Mouse (Mus musculus): ENCODE results near the gene Uvrag.
A peak's percentile ranks its signal among the peaks of the same experiment; 100 is the strongest.

Gene Uvrag

DNA sequence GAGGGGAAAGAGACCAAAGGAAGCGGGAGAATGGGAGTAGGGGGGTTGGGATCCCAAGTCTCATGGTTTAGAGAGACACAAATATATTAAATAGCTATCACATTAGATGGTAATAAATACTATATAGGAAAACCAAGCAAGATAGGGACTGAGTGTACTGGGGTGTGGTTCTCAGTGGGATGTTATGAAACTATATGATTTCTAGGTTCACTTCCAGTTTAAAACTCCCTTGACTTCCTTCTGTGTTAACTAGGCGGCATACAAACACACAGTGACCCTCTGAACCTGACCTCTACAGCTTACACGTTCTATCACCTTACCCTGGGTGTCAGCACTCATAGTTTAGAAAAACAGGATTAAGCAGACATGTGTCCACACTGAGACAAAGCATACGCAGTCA lies 126.3 kb downstream of the Uvrag start:
- DNase-seq, result no peak

DNA sequence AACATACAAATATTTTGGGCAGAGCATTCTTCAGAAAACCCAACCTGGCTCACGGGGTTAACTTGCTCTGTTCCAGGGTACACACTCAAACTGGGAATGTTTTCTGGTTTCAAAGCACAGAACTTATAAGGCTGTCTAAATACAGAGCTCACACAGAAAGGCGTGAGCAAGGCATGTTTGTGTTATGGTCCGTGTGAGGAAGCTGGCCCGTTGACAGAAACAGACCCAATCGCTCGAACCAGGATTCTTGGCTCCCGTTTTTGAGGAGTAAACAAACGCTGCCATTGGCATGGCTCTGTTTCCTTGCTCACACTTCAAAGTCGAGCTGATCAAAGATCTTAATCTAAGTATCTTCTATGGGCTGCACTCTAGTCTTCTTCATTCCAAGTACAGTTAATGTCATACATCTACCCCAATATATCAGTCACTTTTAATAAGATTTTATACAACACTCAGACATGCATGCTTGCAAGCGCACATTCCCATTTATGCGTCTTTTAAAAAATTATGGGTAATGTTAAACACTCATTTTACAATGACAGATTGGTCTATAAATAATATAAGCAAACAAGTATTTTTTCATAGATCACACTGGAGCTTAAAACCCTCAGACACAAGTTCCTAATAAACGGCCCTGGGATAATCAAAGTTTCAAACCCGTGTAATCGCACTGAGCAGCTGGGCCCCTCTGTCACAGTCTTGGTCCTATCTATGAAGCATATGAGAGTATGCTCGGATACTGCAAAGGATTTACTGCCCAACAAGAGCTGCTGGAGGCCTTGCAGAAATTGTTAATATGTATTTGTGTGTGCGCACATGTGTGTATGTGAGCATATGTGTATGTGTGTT lies 133.2 kb downstream of the Uvrag start:
- no peak for DNase-seq

DNA sequence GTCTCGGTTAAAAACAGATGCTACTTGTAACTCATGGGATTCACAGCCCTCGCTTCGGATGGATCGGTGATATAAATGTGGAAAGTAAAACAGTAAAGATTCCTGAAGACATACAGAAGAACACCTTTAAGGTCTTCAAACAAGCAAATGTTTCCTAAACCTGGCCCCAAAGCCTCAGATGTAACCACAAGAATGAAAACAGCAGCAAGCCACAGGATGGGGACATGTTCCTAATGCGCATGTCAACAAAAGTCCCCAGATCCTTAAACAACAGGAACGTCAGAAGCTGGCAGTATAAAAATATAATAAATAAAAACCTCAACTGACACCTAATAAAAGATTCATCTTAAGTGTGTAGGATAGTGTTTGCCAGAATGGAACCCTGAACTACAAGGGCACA lies 137.7 kb downstream of the Uvrag start:
- no peak for DNase-seq

DNA sequence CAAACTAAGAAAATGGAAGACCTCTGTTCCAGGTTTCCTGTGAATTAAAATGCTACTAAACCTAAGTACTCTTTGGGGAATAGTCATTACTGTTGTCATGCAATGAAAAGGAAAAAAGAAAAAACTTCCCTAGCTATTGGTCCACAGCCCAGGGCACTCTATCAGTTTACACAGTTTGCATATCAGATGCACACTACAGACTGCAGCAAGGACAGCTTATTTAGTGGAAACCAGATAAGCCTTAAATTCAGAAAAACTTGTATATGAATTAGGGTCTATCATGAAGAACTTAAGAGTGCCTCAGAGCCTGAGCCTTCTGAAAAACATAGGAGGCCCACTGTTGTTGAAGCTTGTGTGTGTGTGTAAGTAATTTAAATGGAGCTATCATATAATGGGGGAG lies 142.2 kb downstream of the Uvrag start:
- no peak for DNase-seq

DNA sequence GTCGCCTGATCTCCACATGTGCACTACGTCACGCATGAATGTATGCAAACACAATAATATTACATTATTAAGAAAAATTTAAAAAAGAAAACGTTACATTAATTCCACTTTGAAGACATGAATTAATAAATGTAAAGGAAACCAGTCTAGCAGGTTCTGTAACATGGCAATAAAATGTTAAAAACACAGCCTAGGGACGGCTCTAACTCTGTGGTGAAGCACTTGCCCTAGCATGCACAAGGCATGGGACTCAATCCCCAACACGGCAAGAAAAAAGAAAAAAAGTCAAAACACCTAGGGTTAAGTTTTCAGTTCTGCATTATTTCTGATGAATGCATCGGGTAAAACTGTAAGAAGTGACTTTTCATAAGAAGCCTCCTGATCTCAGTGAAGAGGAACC lies 143.2 kb downstream of the Uvrag start:
- DNase-seq, result no peak

DNA sequence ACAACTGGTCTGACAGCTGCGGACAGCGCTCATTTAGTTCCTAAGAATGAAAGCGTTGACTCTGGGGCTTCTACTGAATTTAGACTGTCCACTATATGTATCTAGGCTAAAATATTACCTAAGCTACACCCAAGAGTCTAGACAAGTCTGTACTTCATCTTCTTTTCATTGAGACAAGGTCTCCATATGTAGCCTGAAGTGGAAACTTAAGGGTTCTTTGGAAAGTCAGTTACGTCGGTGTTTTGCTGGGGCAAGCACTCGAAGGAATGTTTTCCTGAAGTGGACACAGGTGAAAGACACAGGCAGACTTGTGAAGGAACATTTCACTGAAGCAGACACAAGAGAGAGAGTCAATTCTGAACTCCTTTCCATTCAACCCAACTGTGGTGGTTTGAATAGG lies 144.2 kb downstream of the Uvrag start:
- no peak for DNase-seq

DNA sequence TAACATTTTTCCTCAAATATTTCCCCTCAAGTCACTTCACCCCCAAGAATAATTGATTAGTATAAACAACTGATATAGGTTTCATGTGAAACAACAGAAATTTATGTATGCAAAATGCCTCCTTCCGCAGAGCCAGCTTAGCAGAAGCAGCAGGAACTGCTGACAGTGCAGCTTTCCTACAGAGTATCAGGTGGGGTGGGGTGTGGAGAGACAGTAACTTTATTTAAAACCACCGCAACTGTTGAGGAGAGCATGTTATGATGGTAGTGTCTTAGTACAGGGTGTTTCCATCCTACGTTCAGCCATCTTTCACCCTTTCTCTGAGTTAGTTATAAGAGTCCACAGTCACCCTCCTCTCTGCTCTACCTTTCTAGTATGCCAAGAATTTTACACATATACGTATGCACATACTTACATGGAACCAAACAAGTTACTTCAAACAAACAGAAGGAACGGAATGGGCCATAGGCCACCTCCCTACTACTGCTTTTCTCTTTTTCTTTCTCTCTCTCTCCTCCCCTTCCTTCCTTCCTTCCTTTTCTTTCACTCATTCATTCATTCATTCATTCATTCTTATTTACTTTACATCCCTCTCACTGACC lies 145.7 kb downstream of the Uvrag start:
- no peak for DNase-seq

DNA sequence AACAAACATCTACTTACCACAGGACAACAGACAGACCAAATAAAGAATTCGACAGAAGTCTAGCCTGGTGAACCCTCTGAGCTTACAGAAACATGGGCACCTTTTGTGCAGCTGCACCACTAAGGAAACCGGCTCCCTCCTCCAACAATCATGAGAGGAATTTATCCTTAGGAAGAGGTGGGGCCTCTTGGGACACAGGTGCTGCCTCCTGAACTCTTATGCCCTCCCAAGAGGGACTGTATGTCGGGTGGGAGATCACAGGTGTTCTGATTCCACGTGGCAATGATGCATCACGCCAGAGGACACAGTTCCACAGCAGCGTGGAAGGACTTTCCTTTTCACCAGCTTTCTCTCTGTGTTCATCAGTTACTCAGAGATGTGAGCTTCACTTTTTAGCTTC lies 146.8 kb downstream of the Uvrag start:
- DNase-seq, result no peak

DNA sequence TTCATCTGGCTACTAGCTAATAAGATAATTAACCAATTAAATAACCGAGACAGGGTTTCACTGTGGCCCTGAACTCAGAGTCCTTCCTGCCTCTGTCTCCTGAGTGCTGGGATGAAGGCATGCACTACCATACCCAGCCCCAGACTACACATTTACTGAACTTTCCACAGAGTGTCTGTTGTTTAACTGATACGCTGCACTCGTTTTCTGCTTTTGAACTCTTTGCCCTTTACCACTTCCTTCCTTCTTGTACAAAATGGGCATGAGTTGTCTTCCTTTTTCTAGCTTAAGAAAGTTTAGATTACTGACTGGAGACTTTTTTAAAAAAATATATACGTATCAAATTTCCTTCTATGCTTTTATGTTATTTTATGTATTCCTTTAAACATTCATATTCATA lies 147.5 kb downstream of the Uvrag start:
- DNase-seq, result no peak

DNA sequence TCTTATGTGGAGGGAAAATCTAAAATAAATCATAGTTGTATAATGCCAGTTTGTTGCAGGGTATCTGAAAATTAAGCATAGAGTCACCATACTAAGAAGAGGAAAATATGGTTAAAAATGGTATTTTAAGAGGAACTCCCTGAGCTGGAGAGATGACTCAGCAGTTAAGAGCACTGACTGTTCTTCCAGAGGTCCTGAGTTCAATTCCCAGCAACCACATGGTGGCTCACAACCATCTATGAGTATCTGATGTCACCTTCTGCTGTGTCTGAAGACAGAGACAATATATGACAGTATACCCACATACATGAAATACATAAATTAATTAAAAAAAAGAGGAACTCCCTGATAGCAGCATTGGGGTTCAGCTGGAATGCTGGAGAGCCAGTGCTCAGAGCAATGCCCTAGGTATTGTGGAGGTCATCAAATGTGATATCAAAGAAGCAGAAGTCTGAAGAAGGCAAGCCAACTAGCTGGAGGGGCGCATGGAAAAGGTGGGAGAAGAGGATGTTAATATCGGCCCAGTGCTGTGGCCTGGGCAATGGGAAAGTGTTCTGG lies 149.7 kb downstream of the Uvrag start:
- no peak for DNase-seq

DNA sequence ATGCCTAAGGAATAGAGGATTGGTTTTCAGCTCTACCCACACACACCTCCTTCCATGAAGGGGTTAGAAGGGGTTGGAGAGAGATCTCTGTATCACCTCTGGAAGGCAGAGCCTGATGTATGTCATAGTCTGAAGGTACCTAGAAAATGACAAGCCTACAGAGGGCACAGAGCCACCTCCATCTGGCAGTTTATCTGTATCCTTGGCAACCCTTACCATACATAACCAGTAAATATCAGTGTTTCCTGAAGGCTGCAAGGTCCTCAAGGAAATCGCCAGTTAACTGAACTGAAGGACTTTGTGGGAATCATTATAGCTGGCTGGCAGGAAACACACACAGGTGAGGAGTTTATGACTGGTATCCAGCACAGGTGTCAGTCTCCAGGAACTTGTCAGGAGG lies 150.4 kb downstream of the Uvrag start:
- no peak for DNase-seq

DNA sequence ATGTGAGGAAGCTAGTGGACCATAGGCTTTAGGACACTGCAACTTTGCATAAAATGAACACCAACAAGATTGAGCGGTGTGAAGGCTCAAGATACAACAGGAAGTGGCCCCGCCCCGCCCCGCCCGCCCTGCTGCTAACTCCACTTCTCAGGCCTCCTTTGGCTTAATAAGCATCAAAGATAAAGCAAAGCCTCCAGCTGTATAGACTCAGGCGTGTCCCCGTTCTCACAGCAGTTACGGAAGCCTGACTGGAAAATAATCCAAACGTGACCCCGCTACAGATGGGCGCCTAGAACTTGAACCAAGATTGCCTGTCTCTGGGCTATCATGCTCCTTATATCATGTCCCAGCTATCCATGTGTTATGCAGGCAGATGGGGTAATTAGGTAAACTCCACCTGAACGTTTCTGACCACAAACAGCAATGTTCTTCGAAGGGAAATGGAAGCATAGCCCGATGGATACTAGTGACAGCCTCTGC lies 153.9 kb downstream of the Uvrag start:
- DNase-seq, result no peak

DNA sequence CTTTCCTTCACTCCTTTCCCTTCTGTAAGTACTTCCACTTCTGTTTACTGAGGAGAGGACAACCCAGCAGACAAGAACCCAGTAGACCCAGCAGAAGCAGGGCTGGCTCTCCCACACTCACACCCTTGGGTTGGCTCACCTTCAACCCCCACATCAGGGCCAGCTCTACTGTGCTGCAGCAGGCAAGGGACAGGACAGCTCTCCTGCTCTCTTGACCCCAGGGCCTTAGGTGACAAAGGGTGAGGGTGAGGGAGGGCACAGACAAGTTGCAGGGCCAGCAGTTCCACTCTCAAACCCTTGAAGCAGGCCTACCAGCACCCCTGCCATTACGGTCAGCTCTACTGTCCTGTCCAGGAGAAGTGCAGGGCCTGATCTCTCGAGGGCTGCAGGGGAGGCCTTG lies 155.0 kb downstream of the Uvrag start:
- no peak for DNase-seq

DNA sequence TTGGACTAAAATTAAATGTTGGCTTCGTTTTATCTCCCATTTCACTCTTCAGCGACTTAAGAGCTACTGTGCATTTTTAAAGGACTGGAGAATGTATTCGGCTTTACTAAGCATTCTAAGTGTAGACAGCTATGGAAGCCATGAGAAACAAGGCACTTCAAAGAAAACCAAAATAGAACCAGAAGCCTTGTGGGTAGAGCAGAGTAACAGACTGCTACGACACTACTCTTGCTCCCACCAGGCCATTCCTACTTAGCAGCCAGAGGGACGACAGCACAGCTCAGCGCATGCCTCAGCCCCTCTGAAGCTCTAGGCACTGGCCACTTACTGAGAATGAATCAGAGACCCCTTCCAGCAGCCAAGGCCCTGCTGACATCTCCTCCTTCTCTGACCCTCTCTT lies 155.5 kb downstream of the Uvrag start:
- DNase-seq, result no peak

DNA sequence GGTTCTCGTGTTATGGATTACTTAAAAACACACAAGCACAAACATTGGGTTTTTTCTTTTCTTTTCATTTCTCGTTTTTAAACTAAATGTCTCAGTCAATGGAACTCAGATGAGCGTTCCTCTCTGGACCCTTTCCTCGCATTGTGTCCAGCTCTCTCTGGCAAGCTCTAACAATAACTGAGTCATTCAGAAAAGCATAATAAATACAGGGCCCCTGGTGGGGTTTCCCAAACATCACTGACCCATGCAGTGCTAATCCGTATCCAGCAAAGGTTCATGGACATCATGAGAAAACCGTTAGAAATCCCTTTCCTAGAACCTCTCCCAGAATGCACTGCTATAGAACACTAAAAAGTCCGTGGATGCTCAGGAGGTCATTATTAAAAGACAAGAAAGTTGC lies 156.6 kb downstream of the Uvrag start:
- no peak for DNase-seq

DNA sequence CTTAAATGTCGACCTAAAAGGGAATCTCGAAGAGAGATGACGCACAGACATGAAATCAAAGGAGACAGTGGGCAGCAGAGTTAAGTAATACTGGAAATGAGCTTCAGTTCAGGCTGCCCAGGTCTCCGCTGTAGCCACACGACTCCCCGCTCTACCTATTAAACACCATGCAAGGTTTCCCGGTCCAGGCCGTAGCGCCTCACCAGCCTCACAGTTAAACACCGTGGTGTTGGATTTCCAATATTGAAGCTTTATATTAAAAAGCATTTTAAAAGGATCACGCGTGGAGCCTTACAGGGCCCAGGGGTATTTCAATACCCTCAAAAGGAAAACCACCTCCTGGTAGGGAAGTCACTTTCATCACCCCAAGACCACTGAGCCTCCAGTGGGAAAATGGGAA lies 157.9 kb downstream of the Uvrag start:
- no peak for DNase-seq

DNA sequence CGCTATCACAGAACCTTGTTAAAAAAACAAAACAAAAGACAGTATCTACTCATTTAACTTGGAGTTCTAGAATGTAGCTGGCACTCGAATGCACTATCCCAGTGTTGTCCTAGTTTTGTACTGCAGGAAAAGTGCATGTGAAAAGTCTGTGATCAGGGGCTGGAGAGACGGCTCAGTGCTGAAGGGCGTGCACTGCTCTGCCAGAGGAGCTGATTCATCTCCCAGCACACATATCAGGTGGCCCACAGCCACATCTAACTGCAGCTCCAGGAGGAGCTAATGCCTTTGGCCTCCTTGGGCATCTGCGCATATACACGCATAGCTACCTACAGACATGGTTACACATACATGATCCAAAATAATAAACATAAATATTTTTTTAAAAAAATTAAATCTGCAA lies 159.5 kb downstream of the Uvrag start:
- no peak for DNase-seq

DNA sequence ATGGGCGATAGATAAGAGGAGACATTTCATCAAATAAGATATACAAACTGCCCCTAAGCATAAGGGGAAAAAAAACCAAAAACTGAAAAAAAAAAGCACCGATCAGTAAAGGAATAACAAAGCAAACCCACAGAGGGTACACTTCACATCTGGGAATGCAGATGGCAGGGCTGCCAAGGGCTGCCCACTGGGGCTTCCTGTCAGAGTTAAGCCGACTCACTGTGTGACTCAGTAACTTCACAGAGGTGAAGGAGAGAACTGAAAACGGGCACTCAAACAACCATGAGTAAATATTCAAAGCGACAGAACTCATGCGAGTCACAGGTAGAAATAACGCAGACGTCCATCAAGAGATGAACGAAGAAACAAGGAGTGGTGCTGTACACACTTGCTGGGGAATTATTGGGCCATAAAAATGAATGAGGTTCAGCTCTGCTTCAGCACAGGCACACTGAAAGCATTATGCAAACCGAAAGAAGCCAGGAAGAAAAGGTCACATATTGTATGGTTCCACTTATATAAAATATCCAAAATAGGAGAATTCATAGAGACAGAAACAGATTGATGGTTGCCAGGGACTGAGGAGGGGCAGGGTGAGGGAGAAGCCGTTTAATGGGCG lies 164.0 kb downstream of the Uvrag start:
- DNase-seq, result no peak

DNA sequence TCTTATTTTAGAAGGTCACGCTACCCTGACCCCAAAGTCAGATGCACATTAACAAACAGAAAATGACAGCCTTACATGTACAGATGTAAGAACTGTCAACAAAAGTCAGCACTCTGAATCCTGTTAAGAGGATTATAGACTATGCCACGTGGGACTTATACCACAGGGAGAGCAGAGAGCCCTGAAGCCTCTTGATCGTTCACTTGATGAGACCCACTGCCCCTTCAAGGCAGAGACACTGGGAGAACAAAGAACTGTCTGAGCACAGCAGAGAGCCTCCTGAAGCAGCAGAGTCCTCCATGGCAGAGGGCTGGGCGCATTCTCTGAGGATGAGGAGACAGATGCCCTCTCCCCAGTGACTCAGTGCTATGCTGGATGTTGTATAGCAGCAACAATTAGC lies 166.4 kb downstream of the Uvrag start:
- DNase-seq, result no peak

DNA sequence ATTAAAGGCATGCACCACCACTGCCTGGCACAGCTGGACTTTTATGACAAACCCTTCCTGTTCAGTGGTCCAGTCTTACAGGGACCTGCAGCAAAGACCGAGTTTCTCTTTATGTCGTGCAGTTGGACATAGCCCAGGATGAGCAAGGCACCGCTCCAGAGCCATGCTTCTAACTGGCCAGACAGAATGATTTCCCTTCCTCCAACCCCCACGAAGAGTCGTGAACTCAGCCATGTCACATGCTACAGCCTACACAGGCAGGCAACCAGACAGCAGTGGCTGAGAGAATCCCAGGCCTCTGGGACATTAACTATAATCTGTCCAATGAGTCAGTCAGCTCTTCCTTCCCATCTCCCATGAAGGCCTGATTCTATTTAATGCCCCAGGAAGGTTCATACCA lies 170.2 kb downstream of the Uvrag start:
- peak; percentile 8 for DNase-seq

DNA sequence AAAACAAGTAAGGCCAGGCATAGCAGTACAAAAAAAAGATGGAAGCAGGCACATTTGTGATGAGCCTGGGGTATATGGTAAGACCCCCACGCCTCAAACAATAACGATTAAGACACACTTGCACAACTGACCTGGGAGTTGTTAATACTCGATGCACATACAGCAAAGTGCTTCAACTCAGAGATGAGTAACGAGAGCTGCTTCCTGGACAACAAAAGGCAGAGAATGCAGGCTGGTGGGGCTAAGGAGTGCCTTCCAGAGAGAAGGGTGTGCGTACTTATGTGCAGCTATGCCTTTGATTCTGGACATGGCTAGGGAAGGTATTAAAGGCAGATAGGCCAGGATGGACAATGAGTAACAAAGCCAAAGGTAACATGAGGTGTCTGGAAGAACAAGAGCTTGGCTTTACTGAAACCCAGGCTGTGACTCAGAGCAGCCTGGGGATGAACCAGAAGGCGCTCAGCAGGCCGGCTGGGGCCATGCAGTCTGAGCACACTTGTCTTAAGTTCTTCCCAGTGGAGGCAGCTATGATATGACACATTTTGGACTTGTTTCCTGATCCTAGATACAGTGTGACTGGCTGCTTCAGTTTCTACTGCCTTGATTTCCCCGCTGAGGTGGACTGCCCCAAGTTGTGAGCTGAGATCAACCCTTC lies 172.1 kb downstream of the Uvrag start:
- DNase-seq, result no peak

DNA sequence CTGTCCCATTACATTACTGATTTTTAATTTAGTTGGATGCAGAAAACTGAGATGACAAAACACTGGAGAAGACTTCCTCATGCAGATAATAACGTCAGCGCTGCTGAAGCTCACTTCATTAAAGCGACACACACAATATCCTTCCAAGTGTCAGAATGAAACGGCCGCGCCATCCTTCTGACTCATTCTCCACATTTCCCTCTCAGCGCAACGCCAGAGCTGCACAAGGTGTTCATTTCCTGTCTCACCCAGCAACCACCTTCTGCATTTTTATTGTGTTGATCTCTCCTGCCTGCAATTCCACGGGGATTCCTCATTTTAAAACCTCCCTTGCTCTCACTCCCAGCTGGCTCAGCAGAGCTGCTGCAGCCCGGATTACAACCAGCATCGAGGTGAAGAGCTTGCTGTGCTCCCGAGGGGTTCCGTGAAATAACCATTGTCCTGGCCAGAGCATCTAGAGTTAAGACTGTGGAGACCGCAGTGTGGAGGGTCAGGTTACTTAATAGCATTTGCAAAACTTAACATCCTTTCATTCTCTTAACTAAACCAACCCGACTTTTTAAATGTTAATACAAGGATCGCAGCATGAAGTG lies 172.8 kb downstream of the Uvrag start:
- DNase-seq, result no peak

DNA sequence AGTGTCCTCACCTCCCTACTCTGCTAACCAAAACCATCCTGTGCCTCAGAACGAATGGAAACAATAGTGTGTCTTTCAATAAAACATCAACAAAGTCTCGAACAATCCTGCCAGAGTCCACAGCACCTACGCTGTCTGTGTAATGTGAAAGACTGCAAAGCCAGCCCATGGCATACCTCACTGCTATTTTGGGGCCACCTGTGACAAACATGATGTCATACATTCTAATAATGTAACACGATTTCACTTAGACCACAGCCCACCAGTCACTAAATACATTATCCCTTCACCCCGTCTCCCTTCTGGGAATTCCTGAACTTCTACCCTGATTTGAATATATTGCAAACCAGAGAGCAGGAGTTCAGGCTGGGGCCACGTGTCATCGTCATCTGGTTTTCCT lies 173.3 kb downstream of the Uvrag start:
- DNase-seq, result no peak
